Mouse (Mus musculus) retina, embryonic 14.5 days (tissue): ENCODE results near the gene Kcna1.

Source experiments
- DNase-seq: peaks from one replicate; pipeline ENCODE4 v3.0.0-alpha.2; 2015; ENCODE audit warnings: low spot score

The Kcna1 gene

GRCm38 (mm10) chr6:126597741-126598140 lies 48.4 kb downstream of the Kcna1 start:
- no peak for DNase-seq

DNA sequence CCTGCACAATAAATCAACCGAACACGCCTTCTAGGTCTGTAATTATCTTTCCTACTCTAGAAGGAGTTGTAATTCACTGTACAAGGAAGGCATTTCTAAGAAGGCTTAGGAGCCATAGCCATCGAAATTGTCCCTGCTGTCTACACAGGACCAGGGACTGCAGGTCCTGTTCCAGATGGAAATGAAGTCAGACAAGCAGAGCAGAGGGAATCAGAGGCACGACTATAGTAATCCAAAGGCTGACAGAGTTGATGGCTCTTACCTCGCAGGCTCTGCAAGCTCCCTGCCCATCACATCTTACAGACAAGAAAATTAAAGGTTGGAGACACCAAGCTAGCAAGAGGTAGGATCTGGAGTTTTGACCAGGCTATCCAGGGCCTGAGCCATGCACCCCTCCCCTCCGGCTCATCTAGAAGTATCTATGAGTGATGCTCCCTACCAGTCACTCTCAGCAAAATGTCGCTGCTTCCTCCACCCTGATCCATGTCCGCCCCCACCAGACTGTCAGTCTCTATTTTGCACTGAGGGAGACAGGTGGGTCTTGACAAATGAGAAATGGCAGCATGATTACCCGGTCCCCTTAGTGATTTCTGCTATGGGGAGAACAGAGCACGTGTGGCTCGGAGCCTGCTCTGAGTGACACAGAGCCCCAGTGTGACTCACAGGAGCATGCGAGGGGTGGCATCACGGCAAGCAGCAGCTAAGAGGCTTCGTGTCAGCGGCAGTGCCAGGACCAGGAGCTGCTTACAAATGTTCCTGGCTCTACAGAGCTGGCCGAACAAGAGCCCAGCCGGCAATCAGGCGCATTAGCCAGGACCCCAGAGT lies 50.2 kb downstream of the Kcna1 start:
- no peak for DNase-seq

- DNase-seq = no peak
Measured at GRCm38 (mm10) chr6:126595130-126595529, 51.1 kb downstream of the Kcna1 start.

DNA sequence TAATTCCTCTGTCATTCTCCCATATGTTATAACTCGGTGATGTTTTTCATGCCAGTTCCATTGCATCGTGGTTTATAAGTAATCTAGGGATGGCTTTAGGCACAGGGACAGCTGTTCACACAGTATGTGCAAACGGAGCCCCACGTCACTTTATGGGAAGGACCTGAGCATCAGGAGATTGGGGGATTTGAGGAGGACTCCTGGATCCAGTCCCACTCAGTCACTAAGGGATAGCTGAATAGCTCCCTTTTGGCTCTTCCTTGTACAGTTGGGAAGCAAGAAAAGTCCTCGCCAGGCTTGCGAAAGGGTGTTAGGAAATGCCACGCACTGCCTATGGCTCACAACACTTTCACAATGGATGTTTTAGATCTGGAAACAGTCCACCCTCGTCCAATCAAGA lies 51.8 kb downstream of the Kcna1 start:
- no peak for DNase-seq

GRCm38 (mm10) chr6:126593336-126593735 lies 52.8 kb downstream of the Kcna1 start:
- DNase-seq = no peak
